Mouse (Mus musculus) ES-E14 (cell line): ENCODE results near the gene Ccdc57.

Source experiments
- CHD2 ChIP-seq: IDR thresholded peaks from 2 replicates; pipeline ENCODE4 v1.6.1; 2014; ENCODE audit warnings: mild to moderate bottlenecking, low read depth, low read length, inconsistent platforms
- ZC3H11A ChIP-seq: IDR thresholded peaks from 2 replicates; pipeline ENCODE4 v1.6.1; 2012; ENCODE audit warnings: low read depth, mild to moderate bottlenecking, inconsistent platforms, low read length, borderline replicate concordance
- ZNF384 ChIP-seq: IDR thresholded peaks from 2 replicates; pipeline ENCODE4 v1.6.1; 2012; ENCODE audit warnings: low read depth, low read length, inconsistent platforms

DNA sequence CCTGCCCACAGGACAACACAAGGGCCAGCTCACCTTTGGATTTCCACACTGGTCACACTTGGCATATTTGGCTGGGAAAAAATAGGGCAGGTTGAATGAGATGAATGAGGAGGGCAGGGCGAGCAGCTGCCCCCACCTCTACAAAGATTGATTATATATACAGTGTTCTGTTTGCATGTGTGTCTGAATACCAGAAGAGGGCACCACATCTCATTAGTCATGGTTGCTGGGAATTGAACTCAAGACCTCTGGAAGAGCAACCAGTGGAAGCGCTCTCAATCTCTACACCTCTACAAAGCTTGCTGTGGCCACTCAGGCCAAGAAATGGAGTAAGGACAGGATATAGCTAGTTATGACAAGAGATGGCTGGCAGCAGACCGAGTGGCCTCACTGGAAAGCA lies 142.9 kb downstream of the Ccdc57 start:
- TF ChIP-seq ZC3H11A, result no peak
- no peak for TF ChIP-seq ZNF384
- TF ChIP-seq CHD2, result no peak
